Mouse (Mus musculus): Measurements from ENCODE around the gene Sipa1l1.

DNA sequence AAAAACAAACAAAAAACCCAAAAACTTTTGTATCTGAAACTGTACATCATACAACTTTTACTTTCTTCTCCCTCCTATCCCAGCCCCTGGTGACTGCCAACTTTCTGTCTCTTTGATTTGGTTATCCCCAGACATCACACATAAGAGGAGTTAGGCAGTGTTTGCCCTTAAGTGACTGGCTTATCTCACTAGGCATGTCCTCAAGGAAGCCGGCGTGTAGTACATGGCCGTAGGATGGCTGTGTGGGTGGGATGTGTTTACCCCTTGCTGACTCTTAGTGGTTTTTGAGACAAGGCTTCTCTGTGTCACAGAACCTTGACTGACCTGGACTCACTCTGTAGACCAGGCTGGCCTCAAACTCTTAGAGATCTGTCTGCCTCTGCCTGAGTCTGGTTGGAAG, 6.6 kb downstream of the Sipa1l1 start:
- TF ChIP-seq MEF2A (IDR thresholded peaks at IDR 0.05; ENCODE audit: borderline replicate concordance, low read depth, low read length): no peak
- TF ChIP-seq POLR2AphosphoS2 (IDR thresholded peaks at IDR 0.05; ENCODE audit: low read depth, low read length): no peak
- no peak for TF ChIP-seq ZNF384 (IDR thresholded peaks at IDR 0.05; ENCODE audit: low read depth, low read length)
- no peak for TF ChIP-seq ZKSCAN1 (IDR thresholded peaks at IDR 0.05; ENCODE audit: borderline replicate concordance, low read depth, low read length)
- TF ChIP-seq IRF4 (IDR thresholded peaks at IDR 0.05; ENCODE audit: low read depth, low read length): no peak
- TF ChIP-seq TCF12 (IDR thresholded peaks at IDR 0.05; ENCODE audit: low read depth, low read length): no peak
- TF ChIP-seq CTCF (conservative IDR thresholded peaks at IDR 0.05 in 1 of 2, IDR thresholded peaks at IDR 0.05 in 1 of 2; ENCODE audit: low read depth in 2 of 2, low read length in 2 of 2): no peak
- no peak for TF ChIP-seq POLR2A (IDR thresholded peaks at IDR 0.05; ENCODE audit: low read depth, low read length)
- no peak for TF ChIP-seq ZMIZ1 (IDR thresholded peaks at IDR 0.05; ENCODE audit: low read depth, low read length)
- TF ChIP-seq USF1 (IDR thresholded peaks at IDR 0.05; ENCODE audit: low read depth, low read length): no peak
- no peak for TF ChIP-seq CHD1 (IDR thresholded peaks at IDR 0.05; ENCODE audit: low read depth, low read length)
- no peak for TF ChIP-seq USF2 (conservative IDR thresholded peaks at IDR 0.05; ENCODE audit: low read depth, low read length)
- no peak for TF ChIP-seq EP300 (IDR thresholded peaks at IDR 0.05; ENCODE audit: low read length)
